8 mouse cellular contexts compared by ENCODE assay signal in the genomic region with DNA sequence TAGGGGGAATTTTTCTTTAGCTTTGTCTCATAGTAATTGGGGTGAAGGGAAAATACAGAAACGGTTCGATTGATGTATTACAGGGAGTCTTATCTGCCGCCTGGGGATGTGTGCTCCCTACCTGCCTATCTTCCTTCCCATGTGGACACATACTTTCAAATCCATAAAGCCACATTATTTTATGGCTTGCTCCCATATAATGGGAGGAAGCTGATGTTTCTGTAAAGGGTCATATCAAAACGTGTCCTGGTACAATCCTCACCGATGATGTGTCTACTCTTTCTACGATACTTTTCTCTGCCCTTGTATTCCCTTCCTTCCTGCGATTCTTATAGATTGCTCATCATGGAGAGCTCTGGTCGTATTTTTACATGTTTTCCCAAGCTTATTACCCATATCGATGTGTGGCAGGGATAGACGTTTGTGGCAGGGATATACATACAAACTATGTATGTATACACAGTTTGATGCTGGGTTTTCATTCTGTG. TPM values are rescaled to one million over a fixed set of nuclear protein-coding genes. Genes with fewer than 3 reads are reported as not detected.
DNase-seq lines count a peak whose midpoint lies in the region; ATAC-seq and TF ChIP-seq lines count a peak whose summit lies in the region.

No protein-coding gene starts in this region.

- H3K27ac ChIP-seq in kidney, postnatal 0 days, result peak overlapping the region; percentile 78
- 0 out of 2 replicates have a peak overlapping the region, but pooled peaks have one; percentile 43 for H3K27ac ChIP-seq in midbrain, postnatal 0 days (ENCODE audit: low read depth, low read length)

- H3K36me3 ChIP-seq in kidney, postnatal 0 days (ENCODE audit: insufficient read depth, low read length), result no peaks in the 10 kb centered on the region
- no peaks in the 10 kb centered on the region for H3K36me3 ChIP-seq in midbrain, postnatal 0 days (ENCODE audit: insufficient read depth, low read length)

- 0 out of 2 replicates have a peak, but pooled peaks cover 6% of the 10 kb centered on the region for H3K4me1 ChIP-seq in kidney, postnatal 0 days (replicated peaks; ENCODE audit: insufficient read depth, low read length)
- no peaks in the 10 kb centered on the region; the same call in 1 of the 2 replicates for H3K4me1 ChIP-seq in midbrain, postnatal 0 days (ENCODE audit: insufficient read depth, low read length)

- H3K27me3 ChIP-seq in kidney, postnatal 0 days (ENCODE audit: insufficient read depth, low read length), result no peaks in the 10 kb centered on the region
- H3K27me3 ChIP-seq in midbrain, postnatal 0 days (ENCODE audit: insufficient read depth, low read length), result no peaks in the 10 kb centered on the region

- peak overlapping the region; percentile 73 for H3K4me2 ChIP-seq in kidney, postnatal 0 days (ENCODE audit: low read length)
- peak overlapping the region; percentile 72 for H3K4me2 ChIP-seq in midbrain, postnatal 0 days (ENCODE audit: low read depth, low read length, poor library complexity, severe bottlenecking)

- no peak for ATAC-seq in kidney, postnatal 0 days (replicated peaks; ENCODE audit: low FRiP score, low read depth)
- ATAC-seq in common myeloid progenitor, adult 5-6 weeks (replicated peaks; ENCODE audit: low read depth, poor library complexity, severe bottlenecking), result peak; percentile 12
- ATAC-seq in inflammation-experienced regulatory T-cells, adult 6 months, result peak; percentile 26
- peak; percentile 44; the same call in 1 of the 2 replicates for ATAC-seq in midbrain, postnatal 0 days (ENCODE audit: low FRiP score)

- no peak for TF ChIP-seq CTCF in kidney, postnatal 0 days (IDR thresholded peaks at IDR 0.05; ENCODE audit: low read depth)
- TF ChIP-seq CTCF in midbrain, postnatal 0 days (IDR thresholded peaks at IDR 0.05), result no peak

- peak overlapping the region; percentile 75 for H3K9ac ChIP-seq in kidney, postnatal 0 days (ENCODE audit: low read depth, low read length)
- peak overlapping the region; percentile 75 for H3K9ac ChIP-seq in midbrain, postnatal 0 days (replicated peaks; ENCODE audit: low read length, poor library complexity, severe bottlenecking)

- peak overlapping the region; percentile 71 for H3K4me3 ChIP-seq in kidney, postnatal 0 days (replicated peaks; ENCODE audit: low read depth, low read length)
- peak overlapping the region; percentile 66 for H3K4me3 ChIP-seq in midbrain, postnatal 0 days (ENCODE audit: low read depth, low read length)

- no peaks in the 10 kb centered on the region for H3K9me3 ChIP-seq in kidney, postnatal 0 days (replicated peaks; ENCODE audit: low read length)
- no peaks in the 10 kb centered on the region for H3K9me3 ChIP-seq in midbrain, postnatal 0 days (ENCODE audit: low read length)

- DNase-seq in kidney, postnatal 0 days (ENCODE audit: low spot score), result no peak
- DNase-seq in kidney, adult 18-20 months, result no peak
- DNase-seq in midbrain, postnatal 0 days (ENCODE audit: low spot score), result no peak
- DNase-seq in B cell, adult 2 months, result no peak
- DNase-seq in spleen, postnatal 36 days (ENCODE audit: low spot score in 2 of 2), result no peak
- DNase-seq in adrenal gland, postnatal 10 days, result no peak

- WGBS in kidney, postnatal 0 days, result 18% methylated on average over 10 of the region's 10 CpGs
- 29% methylated on average over 10 of the region's 10 CpGs for WGBS in midbrain, postnatal 0 days

RNA-seq across cellular contexts. Expression of a gene that starts 0.6 kb away (rescaled TPM):
- 31.3 and 31.4 TPM in 2 replicates for polyA plus RNA-seq in kidney, postnatal 0 days (2015; fragmentation: Nextera tagmentation; extraction: Ambion mirVana)
- total RNA-seq in common myeloid progenitor, adult 5-6 weeks (2017), result 15.4 and 23.3 TPM in 2 replicates
- 10 to 100 TPM; 27.1 to 37.3 (median 32.1) TPM for polyA plus RNA-seq in inflammation-experienced regulatory T-cells, adult 6 months (2017; shearing (Covaris generic))
- 27.7 and 39.7 TPM in 2 replicates for total RNA-seq in midbrain, postnatal 0 days (2014; rRNA removed)
- 32.6 and 35.5 TPM in 2 replicates for polyA plus RNA-seq in midbrain, postnatal 0 days (2015; fragmentation: Nextera tagmentation; extraction: Ambion mirVana)
- total RNA-seq in adrenal gland, postnatal 10 days (2021), result 10 to 100 TPM; 51.6 to 54.6 TPM

RNA-seq across cellular contexts. Expression of a gene that starts 0.8 kb away (rescaled TPM):
- 4.9 and 5.6 TPM in 2 replicates for polyA plus RNA-seq in kidney, postnatal 0 days (2015; fragmentation: Nextera tagmentation; extraction: Ambion mirVana)
- total RNA-seq in common myeloid progenitor, adult 5-6 weeks (2017), result 2.7 TPM in 2 replicates
- 1 to 10 TPM; 3.7 to 4.5 (median 4.4) TPM for polyA plus RNA-seq in inflammation-experienced regulatory T-cells, adult 6 months (2017; shearing (Covaris generic))
- 2.0 and 2.7 TPM in 2 replicates for total RNA-seq in midbrain, postnatal 0 days (2014; rRNA removed)
- polyA plus RNA-seq in midbrain, postnatal 0 days (2015; fragmentation: Nextera tagmentation; extraction: Ambion mirVana), result 1.9 TPM in 2 replicates
- 1 to 10 TPM; 5.3 to 5.5 TPM for total RNA-seq in adrenal gland, postnatal 10 days (2021)

RNA-seq across cellular contexts. Expression of a gene that starts 54.2 kb away (rescaled TPM):
- 191 and 212 TPM in 2 replicates for polyA plus RNA-seq in kidney, postnatal 0 days (2015; fragmentation: Nextera tagmentation; extraction: Ambion mirVana)
- total RNA-seq in common myeloid progenitor, adult 5-6 weeks (2017), result 46.3 and 56.7 TPM in 2 replicates
- polyA plus RNA-seq in inflammation-experienced regulatory T-cells, adult 6 months (2017; shearing (Covaris generic)), result 10 to 100 TPM; 42.3 to 70.1 (median 59.4) TPM
- 15.8 and 24.3 TPM in 2 replicates for total RNA-seq in midbrain, postnatal 0 days (2014; rRNA removed)
- polyA plus RNA-seq in midbrain, postnatal 0 days (2015; fragmentation: Nextera tagmentation; extraction: Ambion mirVana), result 65.7 and 67.5 TPM in 2 replicates
- total RNA-seq in adrenal gland, postnatal 10 days (2021), result 10 to 100 TPM; 19.8 to 25.0 TPM
